Mouse (Mus musculus): ENCODE measurements around the gene Carmil1.

Gene Carmil1

GRCm38 (mm10) chr13:24005528-24005927 lies 275.1 kb downstream of the Carmil1 start:
- no peak for DNase-seq

- DNase-seq: no peak
These were observed 278.8 kb downstream of the Carmil1 start for GRCm38 (mm10) chr13:24001797-24002196.

GRCm38 (mm10) chr13:24001081-24001480 lies 279.5 kb downstream of the Carmil1 start:
- DNase-seq: no peak

- DNase-seq: no peak
These were observed 281.8 kb downstream of the Carmil1 start for GRCm38 (mm10) chr13:23998826-23999225.

- no peak for DNase-seq
These were observed 285.8 kb downstream of the Carmil1 start for GRCm38 (mm10) chr13:23994756-23995155.

GRCm38 (mm10) chr13:23994024-23994423 lies 286.6 kb downstream of the Carmil1 start:
- DNase-seq: peak; percentile 7

- DNase-seq: peak; percentile 90
These were observed 289.7 kb downstream of the Carmil1 start, which contains the start of gene Scgn for GRCm38 (mm10) chr13:23990928-23991327. Scgn (minus strand) TSS chr13:23991214.

- DNase-seq: no peak
These were observed 290.1 kb downstream of the Carmil1 start for GRCm38 (mm10) chr13:23990451-23990850.

GRCm38 (mm10) chr13:23985130-23985529 lies 295.5 kb downstream of the Carmil1 start:
- DNase-seq: no peak

- DNase-seq: no peak
These were observed 308.3 kb downstream of the Carmil1 start for GRCm38 (mm10) chr13:23972271-23972670.

GRCm38 (mm10) chr13:23971870-23972269 lies 308.7 kb downstream of the Carmil1 start:
- no peak for DNase-seq

GRCm38 (mm10) chr13:23964909-23965308 lies 315.7 kb downstream of the Carmil1 start:
- no peak for DNase-seq

Measured in embryo, embryonic 11 days (tissue).